Mouse (Mus musculus) heart, postnatal 36 days (tissue): ENCODE results near the gene Acsl6. TPM values are rescaled to one million over a fixed set of nuclear protein-coding genes. Genes with fewer than 3 reads are reported as not detected.
A peak's percentile ranks its signal among the peaks of the same experiment; 100 is the strongest.
"Not testable (repeated sequence)": the region's sequence is repeated elsewhere in the genome, so short reads cannot be mapped to it uniquely, and the experiment has no call there.

ENCODE experiments used
- DNase-seq, 2 experiments: peaks; one replicate each; pipeline ENCODE4 v3.0.0; 2021 to 2022
- intact Hi-C: fragments of 180-260 bp; cut with DNase I; formaldehyde crosslinking; loops from one replicate; pipeline ENCODE4 v1.15.1; 2025
- total RNA-seq, 2 experiments: library from RNA; stranded (reverse); gene quantifications; 2 replicates each; pipeline ENCODE4 v1.2.3; 2021

Gene Acsl6
- total RNA-seq: 1 to 10 TPM; 3.1 to 5.9 TPM

GRCm38 (mm10) chr11:54303728-54304470, at the start of gene Acsl6:
TSS of gene Acsl6 (plus strand) at chr11:54303798.
- DNase-seq: no peak
- intact Hi-C loops: loop anchor here (10.0 kb wide), 1 partner anchor 171 kb away; no protein-coding TSS in a partner anchor

GRCm38 (mm10) chr11:54254114-54254513, 49.5 kb upstream of the Acsl6 start:
- DNase-seq: peak in 1 of 2 experiments; percentile 11

GRCm38 (mm10) chr11:54256624-54257376, 46.8 kb upstream of the Acsl6 start:
- DNase-seq: peak; percentile 69 to 78
- intact Hi-C loops: loop anchor here (1.0 to 5.0 kb wide), 5 partner anchors 111 to 519 kb away; no protein-coding TSS in a partner anchor

More at GRCm38 (mm10) chr11:54254114-54254513, 49.5 kb upstream of the Acsl6 start:
- intact Hi-C loops: no loop called here

- intact Hi-C loops: no loop called here
- DNase-seq: no peak
Measured at GRCm38 (mm10) chr11:54263405-54264031, 40.1 kb upstream of the Acsl6 start.

GRCm38 (mm10) chr11:54264542-54264941, 39.1 kb upstream of the Acsl6 start:
- intact Hi-C loops: no loop called here
- peak; percentile 37 to 63 for DNase-seq

GRCm38 (mm10) chr11:54267177-54267576, 36.4 kb upstream of the Acsl6 start, which contains the start of gene Il3:
TSS of gene Il3 (minus strand) at chr11:54267277.
- no peak for DNase-seq
- intact Hi-C loops: no loop called here

GRCm38 (mm10) chr11:54269191-54269896, 34.3 kb upstream of the Acsl6 start:
- no peak for DNase-seq
- intact Hi-C loops: no loop called here

- intact Hi-C loops: no loop called here
- DNase-seq: no peak
Measured at GRCm38 (mm10) chr11:54271437-54271949, 32.1 kb upstream of the Acsl6 start.

- intact Hi-C loops: no loop called here
- DNase-seq: no peak
Measured at GRCm38 (mm10) chr11:54287821-54288453, 15.7 kb upstream of the Acsl6 start.

- intact Hi-C loops: no loop called here
- no peak for DNase-seq
Measured at GRCm38 (mm10) chr11:54292163-54292562, 11.4 kb upstream of the Acsl6 start.

- DNase-seq: no peak
- intact Hi-C loops: no loop called here
Measured at GRCm38 (mm10) chr11:54293980-54294807, 9.4 kb upstream of the Acsl6 start.

- intact Hi-C loops: no loop called here
- DNase-seq: no peak
Measured at GRCm38 (mm10) chr11:54295971-54296370, 7.6 kb upstream of the Acsl6 start.

GRCm38 (mm10) chr11:54296734-54297133, 6.9 kb upstream of the Acsl6 start:
- no peak for DNase-seq
- intact Hi-C loops: no loop called here

- intact Hi-C loops, DNase-seq: not testable (repeated sequence)
Measured at GRCm38 (mm10) chr11:54297471-54297870, 6.1 kb upstream of the Acsl6 start.

- DNase-seq: no peak
- intact Hi-C loops: no loop called here
Measured at GRCm38 (mm10) chr11:54298777-54299176, 4.8 kb upstream of the Acsl6 start.

- intact Hi-C loops: loop anchor here (10.0 kb wide), 1 partner anchor 173 kb away; no protein-coding TSS in a partner anchor
Measured at GRCm38 (mm10) chr11:54301994-54302393, 1.6 kb upstream of the Acsl6 start.

GRCm38 (mm10) chr11:54302606-54303005, 992 bp upstream of the Acsl6 start:
- DNase-seq: no peak
- intact Hi-C loops: loop anchor here (10.0 kb wide), 1 partner anchor 172 kb away; no protein-coding TSS in a partner anchor

More at GRCm38 (mm10) chr11:54301994-54302393, 1.6 kb upstream of the Acsl6 start:
- no peak for DNase-seq

GRCm38 (mm10) chr11:54303076-54303727, 396 bp upstream of the Acsl6 start:
- DNase-seq: no peak
- intact Hi-C loops: loop anchor here (10.0 kb wide), 1 partner anchor 172 kb away; no protein-coding TSS in a partner anchor
